Mouse (Mus musculus) CH12.LX (cell line): ENCODE measurements at regions not wholly inside any gene's neighbourhood (a gene's known extent, or its start where the extent isn't known, plus 50 kb on each side); places are given as distances from the start of the nearest gene placed in this dataset.

Source experiments
- BHLHE40 ChIP-seq: IDR thresholded peaks from 2 replicates; pipeline ENCODE4 v1.6.1; 2011; ENCODE audit warnings: mild to moderate bottlenecking, low read depth, low read length, improper control_type of control experiment
- CHD2 ChIP-seq: IDR thresholded peaks from 2 replicates; pipeline ENCODE4 v1.6.1; 2011; ENCODE audit warnings: low read length, improper control_type of control experiment
- POLR2A ChIP-seq: IDR thresholded peaks from 2 replicates; pipeline ENCODE4 v1.6.1; 2011; ENCODE audit warnings: low read depth, mild to moderate bottlenecking, improper control_type of control experiment, low read length
- TBP ChIP-seq: conservative IDR thresholded peaks from 2 replicates; pipeline ENCODE4 v1.6.1; 2011; ENCODE audit warnings: low read depth, low read length, improper control_type of control experiment
- ZNF384 ChIP-seq: IDR thresholded peaks from 2 replicates; pipeline ENCODE4 v1.6.1; 2012; ENCODE audit warnings: low read depth, low read length, improper control_type of control experiment, inconsistent platforms

DNA sequence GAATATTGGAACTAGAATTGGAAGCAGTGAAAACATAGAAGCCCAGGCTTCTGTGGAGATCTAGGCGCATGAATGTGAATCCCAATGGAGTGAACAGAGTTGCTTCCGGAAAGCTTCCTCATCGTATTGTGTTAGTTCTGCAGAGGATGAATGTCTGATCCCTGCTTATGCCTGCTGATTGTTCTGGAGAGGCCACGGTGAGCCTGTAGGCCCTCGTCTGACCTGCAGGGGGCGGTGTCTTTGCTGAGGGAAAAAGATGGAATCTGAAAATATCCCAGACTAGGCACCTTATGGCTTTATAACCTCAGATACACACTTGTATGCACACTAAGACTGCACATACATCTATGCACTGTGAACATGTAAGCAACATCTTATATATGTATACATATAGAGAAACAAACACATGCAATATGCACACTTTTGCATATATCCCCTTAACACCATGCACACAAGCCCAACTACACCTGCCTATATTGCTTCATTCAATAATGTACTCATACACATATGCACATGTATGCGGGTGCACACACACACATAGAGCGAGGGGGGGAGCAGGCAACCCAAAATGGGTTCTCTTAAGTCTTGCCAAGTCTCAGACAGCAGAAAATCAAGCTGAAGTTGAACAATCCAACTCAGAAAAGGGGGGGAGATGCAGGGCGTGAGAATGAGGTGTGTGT lies 68.1 kb downstream of the Pja1 start:
- TF ChIP-seq CHD2: no peak
- no peak for TF ChIP-seq TBP
- no peak for TF ChIP-seq ZNF384
- no peak for TF ChIP-seq BHLHE40
- no peak for TF ChIP-seq POLR2A
